Mouse (Mus musculus): ENCODE measurements around the gene Slc41a2. TPM values are rescaled to one million over a fixed set of nuclear protein-coding genes. Genes with fewer than 3 reads are reported as not detected.

Gene Slc41a2
- total RNA-seq, 2 experiments from 2014 or later: 5.0 to 6.6 TPM

- no peak for DNase-seq (ENCODE audit: low spot score in 2 of 2)
Measured at GRCm38 (mm10) chr10:83234391-83234790, 103.3 kb downstream of the Slc41a2 start.

GRCm38 (mm10) chr10:83233967-83234366, 103.7 kb downstream of the Slc41a2 start:
- DNase-seq (ENCODE audit: low spot score in 2 of 2): no peak

- DNase-seq (ENCODE audit: low spot score in 2 of 2): no peak
Measured at GRCm38 (mm10) chr10:83228626-83229025, 109.1 kb downstream of the Slc41a2 start.

GRCm38 (mm10) chr10:83224999-83225398, 112.7 kb downstream of the Slc41a2 start:
- no peak for DNase-seq (ENCODE audit: low spot score in 2 of 2)

GRCm38 (mm10) chr10:83220847-83221246, 116.8 kb downstream of the Slc41a2 start:
- DNase-seq (ENCODE audit: low spot score in 2 of 2): no peak

- no peak for DNase-seq (ENCODE audit: low spot score in 2 of 2)
Measured at GRCm38 (mm10) chr10:83220217-83220616, 117.5 kb downstream of the Slc41a2 start.

- DNase-seq (ENCODE audit: low spot score in 2 of 2): peak in 1 of 2 experiments; percentile 32
Measured at GRCm38 (mm10) chr10:83219729-83220128, 118.0 kb downstream of the Slc41a2 start.

GRCm38 (mm10) chr10:83218778-83219177, 118.9 kb downstream of the Slc41a2 start:
- no peak for DNase-seq (ENCODE audit: low spot score in 2 of 2)

- no peak for DNase-seq (ENCODE audit: low spot score in 2 of 2)
Measured at GRCm38 (mm10) chr10:83217256-83217655, 120.4 kb downstream of the Slc41a2 start.

GRCm38 (mm10) chr10:83215559-83215958, 122.1 kb downstream of the Slc41a2 start:
- DNase-seq (ENCODE audit: low spot score in 2 of 2): no peak

- DNase-seq (ENCODE audit: low spot score in 2 of 2): no peak
Measured at GRCm38 (mm10) chr10:83212618-83213017, 125.1 kb downstream of the Slc41a2 start.

GRCm38 (mm10) chr10:83210968-83211583, 126.6 kb downstream of the Slc41a2 start:
- DNase-seq (ENCODE audit: low spot score in 2 of 2): no peak

- no peak for DNase-seq (ENCODE audit: low spot score in 2 of 2)
Measured at GRCm38 (mm10) chr10:83210122-83210521, 127.6 kb downstream of the Slc41a2 start.

- no peak for DNase-seq (ENCODE audit: low spot score in 2 of 2)
Measured at GRCm38 (mm10) chr10:83209388-83209787, 128.3 kb downstream of the Slc41a2 start.

- DNase-seq (ENCODE audit: low spot score in 2 of 2): no peak
Measured at GRCm38 (mm10) chr10:83208436-83208835, 129.2 kb downstream of the Slc41a2 start.

- DNase-seq (ENCODE audit: low spot score in 2 of 2): no peak
Measured at GRCm38 (mm10) chr10:83202906-83203702, 134.6 kb downstream of the Slc41a2 start.

- DNase-seq (ENCODE audit: low spot score in 2 of 2): no peak
Measured at GRCm38 (mm10) chr10:83201525-83201924, 136.2 kb downstream of the Slc41a2 start.

- no peak for DNase-seq (ENCODE audit: low spot score in 2 of 2)
Measured at GRCm38 (mm10) chr10:83199290-83199689, 138.4 kb downstream of the Slc41a2 start.

GRCm38 (mm10) chr10:83198692-83199091, 139.0 kb downstream of the Slc41a2 start:
- DNase-seq (ENCODE audit: low spot score in 2 of 2): no peak

- DNase-seq (ENCODE audit: low spot score in 2 of 2): peak; percentile 56 to 61
Measured at GRCm38 (mm10) chr10:83197690-83198336, 139.9 kb downstream of the Slc41a2 start.

GRCm38 (mm10) chr10:83191982-83192381, 145.7 kb downstream of the Slc41a2 start:
- DNase-seq (ENCODE audit: low spot score in 2 of 2): no peak

- no peak for DNase-seq (ENCODE audit: low spot score in 2 of 2)
Measured at GRCm38 (mm10) chr10:83191476-83191875, 146.2 kb downstream of the Slc41a2 start.
